Mouse (Mus musculus) CD8-positive naive resting alpha-beta T cell, adult 2 months (primary cell): ENCODE results near the gene Hspa1l.
"Not testable (repeated sequence)": the region's sequence is repeated elsewhere in the genome, so short reads cannot be mapped to it uniquely, and the experiment has no call there.

Experiments used
- DNase-seq, 2 experiments: peaks; one replicate each; pipeline ENCODE4 v3.0.0; 2022; ENCODE audit warnings: low read depth in 2 of 2, low spot score in 2 of 2

The Hspa1l gene

DNA sequence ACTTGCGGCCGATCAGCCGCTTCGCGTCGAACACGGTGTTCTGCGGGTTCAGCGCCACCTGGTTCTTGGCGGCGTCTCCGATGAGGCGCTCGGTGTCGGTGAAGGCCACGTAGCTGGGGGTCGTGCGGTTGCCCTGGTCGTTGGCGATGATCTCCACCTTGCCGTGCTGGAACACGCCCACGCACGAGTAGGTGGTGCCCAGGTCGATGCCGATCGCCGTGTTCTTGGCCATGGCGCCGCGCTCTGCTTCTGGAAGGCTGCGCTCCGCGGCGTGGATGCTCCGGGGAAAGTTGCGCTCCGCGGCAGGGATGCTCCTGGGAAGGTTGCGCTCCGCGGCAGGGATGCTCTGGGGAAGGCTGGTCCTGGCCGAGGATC is 822 bp upstream of the Hspa1l start:
- not testable (repeated sequence) for DNase-seq

DNA sequence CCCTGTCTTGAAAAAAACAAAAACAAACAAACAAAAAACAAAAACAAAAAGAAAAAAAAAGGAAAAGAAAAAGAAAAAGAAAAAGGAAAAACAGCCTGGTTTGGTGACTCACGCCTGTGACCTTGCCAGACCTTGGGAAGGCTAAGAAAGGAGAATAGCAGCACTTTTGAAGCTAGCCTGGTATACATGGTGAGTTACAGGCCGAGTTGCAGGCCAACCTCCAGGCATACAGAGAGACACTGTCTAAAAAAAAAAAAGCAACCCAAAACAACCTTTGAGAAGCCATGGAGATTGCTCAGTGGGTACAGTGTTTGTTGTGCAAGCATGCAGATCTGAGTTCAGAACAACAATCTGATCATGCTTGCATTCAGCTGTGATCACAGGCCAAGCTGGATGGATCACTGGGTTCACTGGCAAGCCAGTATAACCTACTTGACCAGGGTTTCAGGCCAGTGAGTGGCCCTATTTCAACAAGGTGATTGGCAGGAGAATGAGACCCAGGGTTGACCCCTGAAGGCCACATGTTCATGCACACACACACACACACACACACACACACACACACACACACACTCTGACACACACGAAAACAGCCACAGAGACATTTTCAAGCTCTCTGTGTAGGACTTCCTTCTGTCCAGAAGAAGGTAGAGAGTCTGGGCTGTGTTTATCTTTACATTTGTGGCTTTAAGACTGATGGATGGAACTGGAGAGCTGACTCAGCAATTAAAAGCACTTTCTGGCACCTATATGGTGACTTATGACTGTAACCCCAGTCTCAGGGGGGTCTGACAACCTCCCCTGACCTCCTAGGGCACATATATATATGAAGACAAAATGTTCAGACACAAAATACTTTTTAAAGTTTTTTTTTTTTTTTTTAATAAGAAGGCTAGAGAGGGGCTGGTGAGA is 3.3 kb downstream of the Hspa1l start:
- DNase-seq = no peak

DNA sequence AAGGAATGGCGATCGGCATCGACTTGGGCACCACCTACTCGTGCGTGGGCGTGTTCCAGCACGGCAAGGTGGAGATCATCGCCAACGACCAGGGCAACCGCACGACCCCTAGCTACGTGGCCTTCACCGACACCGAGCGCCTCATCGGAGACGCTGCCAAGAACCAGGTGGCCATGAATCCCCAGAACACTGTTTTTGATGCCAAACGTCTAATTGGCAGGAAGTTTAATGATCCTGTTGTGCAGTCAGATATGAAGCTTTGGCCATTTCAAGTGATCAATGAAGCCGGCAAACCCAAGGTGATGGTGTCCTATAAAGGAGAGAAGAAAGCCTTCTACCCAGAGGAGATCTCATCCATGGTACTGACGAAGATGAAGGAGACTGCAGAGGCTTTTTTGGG is 4.5 kb downstream of the Hspa1l start:
- DNase-seq = no peak

DNA sequence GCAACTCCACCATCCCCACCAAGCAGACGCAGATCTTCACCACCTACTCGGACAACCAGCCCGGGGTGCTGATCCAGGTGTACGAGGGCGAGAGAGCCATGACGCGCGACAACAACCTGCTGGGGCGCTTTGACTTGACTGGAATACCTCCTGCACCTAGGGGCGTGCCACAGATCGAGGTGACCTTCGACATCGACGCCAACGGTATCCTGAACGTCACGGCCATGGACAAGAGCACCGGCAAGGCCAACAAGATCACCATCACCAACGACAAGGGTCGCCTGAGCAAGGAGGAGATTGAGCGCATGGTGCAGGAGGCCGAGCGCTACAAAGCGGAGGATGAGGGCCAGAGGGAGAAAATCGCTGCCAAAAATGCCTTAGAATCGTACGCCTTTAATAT is 5.7 kb downstream of the Hspa1l start:
- no peak for DNase-seq

DNA sequence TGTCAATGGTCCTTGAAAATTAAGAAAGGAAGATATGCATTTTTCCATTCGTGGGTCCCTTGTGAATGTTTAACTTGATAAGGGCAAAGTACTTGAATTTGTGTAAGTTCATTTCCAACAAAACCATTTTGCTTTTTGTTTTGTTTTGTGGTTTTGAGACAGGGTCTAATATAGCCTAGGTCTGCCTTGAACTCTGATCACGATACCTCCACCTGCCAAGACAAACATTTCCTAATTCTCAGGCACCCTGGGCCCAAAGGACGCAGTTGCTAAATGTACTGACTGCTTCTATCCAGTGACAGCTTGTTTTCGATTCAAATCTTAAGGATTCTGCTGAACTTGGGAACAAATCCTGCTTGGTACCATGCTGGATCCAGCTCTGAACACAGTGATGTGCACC is 7.1 kb downstream of the Hspa1l start:
- no peak for DNase-seq

DNA sequence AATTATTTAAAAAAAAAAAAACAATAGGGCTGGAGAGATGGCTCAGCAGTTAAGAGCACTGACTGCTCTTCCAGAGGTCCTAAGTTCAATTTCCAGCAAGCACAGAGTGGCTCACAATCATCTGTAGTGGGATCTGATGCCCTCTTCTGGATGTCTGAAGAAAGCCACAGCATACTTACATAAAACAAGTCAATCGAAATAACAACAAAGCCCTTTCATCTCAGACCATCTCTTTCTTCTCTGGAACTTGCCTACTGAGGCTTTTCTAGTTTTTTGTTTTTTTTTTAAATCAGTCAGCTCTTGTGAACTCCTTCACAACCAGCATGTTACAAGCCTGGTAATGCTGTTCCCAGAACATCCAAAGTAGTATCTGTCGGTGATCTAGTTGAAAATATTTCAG is 8.2 kb downstream of the Hspa1l start:
- DNase-seq = peak; percentile 30 to 51

DNA sequence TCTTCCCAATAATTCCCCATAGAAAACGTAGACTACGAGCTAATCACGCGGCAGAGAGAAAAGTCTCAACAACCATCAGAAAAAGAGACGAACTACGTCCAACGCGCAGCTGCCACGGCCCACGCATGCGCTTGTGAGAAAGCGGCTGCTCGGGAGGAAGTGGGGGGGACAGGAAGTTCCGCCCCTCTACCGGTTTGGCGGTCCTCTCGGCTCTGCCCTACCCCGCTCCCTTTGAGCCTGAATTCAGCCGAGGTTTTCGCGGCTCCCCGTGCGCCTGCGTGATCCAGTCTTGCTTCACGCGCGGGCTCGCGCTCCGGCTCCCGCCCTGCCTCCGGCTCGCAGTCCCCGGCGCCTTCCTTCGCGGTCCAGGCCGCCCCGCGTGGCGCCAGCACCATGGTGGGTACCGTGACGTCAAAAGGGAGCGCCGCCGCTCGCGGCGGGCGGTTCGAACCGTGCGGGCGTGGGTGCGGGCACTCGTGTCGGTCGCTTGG is 9.2 kb downstream of the Hspa1l start, which contains the start of gene Lsm2:
Gene Lsm2, plus strand, starts transcription at position 173 of the 491 bp plus-strand sequence.
- DNase-seq = peak; percentile 87 to 89

DNA sequence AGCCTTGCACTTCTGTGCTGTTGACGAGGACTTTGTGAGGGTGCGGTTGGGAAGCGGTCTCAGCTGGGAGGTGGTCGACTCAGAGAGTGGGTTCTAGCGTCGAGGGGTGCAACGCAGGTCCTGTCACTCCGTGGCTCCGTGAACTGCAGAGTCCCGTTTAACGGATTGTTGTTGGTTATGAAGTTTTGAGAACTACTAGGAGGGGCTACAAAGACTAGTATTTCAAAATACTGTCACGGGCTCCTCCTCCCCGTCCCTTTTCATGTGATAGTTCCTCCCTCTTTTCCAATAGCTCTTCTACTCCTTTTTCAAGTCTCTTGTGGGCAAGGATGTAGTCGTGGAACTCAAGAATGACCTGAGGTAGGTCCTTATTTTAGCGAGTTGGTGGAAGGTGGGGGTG is 9.8 kb downstream of the Hspa1l start:
- DNase-seq = no peak

DNA sequence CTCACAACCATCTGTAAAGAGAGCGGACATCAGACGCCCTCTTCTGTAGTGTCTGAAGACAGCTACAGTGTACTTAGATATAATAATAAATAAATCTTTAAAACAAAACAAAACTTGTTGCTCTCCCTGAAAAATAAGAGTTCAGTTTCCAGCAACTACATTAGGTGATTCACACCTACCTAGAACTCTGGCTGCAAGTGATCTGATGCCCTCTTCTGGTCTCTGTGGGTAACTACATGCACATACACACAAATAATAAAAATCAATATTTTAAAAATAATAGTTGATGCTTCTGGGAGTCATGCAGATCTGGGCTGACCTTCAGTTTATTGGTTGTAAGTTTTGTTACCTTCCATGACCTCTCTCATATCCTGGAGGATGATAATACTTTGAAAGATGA is 11.7 kb downstream of the Hspa1l start:
- DNase-seq = peak in 1 of 2 experiments; percentile 37

DNA sequence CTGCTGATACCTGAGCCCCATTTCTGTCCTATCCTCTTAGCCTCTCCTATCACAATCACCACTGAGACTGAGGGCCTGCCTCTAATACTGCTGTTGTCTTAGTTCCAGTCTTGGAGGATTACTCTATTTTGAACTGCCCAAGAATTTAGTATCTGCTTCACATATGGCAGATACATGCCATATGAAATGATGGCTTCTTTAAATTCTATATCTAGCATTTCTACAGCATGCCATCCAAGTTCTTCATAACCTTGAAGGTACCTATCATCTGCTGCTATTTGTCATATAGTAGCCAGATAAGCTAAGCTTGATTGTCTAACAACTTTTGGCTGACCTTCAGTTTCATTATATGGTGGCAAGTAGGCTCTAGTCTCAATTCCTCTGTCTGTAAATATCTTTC is 22.2 kb downstream of the Hspa1l start:
- no peak for DNase-seq

DNA sequence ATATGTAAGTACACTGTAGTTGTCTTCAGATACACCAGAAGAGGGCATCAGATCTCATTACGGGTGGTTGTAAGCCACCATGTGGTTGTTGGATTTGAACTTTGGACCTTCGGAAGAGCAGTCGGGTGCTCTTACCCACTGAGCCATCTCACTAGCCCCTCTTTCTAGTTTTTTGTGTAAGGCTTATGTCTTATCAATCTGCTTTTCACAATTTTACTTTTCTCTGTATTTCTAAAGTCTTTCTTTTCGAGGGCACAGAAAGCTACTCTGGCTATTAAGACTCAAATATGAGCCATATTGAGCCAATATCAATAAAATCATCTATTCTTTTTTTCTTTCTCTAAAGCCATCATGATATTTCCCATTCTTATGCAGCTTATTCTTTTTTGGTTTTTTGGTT is 22.7 kb downstream of the Hspa1l start:
- not testable (repeated sequence) for DNase-seq

DNA sequence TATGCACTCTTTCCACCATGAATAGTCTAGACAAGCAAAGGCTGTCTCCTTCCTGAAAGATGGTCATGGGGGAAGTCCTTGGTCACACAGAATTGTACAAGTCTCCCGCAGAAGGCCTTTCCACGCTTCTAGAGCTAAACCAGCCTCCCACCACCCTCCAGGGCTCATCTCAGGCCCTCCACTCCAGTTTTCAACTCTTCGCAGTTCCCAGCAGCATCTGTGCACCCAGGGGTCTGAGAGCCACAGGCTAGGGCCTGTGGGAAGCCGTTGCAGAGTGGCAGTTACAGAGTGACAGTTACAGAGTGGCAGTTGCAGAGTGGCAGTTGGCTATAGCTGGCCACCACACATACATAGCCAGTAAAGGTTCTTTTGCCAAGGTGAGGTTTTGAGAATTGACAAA is 23.4 kb downstream of the Hspa1l start:
- DNase-seq = not testable (repeated sequence)

DNA sequence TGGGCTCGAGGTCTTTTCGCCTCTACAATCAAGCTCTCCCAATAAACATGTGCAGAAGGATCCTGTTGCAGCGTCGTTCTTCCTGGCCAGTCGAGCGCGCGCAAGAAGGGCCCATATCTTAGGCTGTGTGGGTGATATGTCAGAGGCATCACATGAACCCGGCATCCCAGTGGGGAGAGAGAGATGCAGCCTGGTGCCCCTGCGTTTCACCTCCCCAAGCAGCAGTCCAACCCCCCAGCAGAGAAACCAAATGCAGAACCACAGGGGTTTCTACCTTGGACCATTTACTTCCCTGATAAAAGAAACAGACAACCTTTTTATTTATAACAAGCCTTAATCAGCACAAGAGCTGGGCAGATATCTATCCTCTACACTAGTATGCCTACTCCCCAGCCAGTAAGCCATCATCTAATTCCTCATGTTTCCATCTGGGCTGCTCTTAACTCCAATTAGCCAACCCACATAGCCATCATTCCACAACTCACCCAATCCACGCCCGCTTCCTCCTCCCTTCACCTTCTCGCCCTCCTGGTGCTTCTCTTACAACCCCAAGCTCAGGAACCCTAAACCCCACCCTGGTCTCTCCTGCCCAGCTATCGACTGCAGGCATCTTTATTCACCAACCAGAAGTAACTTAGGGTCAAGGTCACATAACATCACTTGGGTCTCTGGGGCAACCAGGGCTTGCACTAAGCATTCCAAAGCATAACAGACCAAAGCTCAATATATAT is 24.1 kb downstream of the Hspa1l start:
- no peak for DNase-seq

DNA sequence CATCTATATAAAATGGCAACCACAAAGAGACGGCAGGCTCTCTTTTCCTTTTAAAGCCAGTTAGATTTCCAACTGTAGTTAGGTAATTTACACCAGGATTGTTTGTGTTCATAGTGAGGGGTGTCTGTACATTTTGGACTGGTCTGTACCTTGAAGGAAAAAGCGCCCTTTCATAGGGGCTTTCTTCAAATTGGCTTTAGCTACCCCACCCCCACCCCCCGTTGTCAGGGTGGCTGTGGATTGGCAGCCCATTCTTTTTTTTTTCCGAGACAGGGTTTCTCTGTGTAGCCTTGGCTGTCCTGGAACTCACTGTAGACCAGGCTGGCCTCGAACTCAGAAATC is 24.6 kb downstream of the Hspa1l start:
- DNase-seq = no peak

DNA sequence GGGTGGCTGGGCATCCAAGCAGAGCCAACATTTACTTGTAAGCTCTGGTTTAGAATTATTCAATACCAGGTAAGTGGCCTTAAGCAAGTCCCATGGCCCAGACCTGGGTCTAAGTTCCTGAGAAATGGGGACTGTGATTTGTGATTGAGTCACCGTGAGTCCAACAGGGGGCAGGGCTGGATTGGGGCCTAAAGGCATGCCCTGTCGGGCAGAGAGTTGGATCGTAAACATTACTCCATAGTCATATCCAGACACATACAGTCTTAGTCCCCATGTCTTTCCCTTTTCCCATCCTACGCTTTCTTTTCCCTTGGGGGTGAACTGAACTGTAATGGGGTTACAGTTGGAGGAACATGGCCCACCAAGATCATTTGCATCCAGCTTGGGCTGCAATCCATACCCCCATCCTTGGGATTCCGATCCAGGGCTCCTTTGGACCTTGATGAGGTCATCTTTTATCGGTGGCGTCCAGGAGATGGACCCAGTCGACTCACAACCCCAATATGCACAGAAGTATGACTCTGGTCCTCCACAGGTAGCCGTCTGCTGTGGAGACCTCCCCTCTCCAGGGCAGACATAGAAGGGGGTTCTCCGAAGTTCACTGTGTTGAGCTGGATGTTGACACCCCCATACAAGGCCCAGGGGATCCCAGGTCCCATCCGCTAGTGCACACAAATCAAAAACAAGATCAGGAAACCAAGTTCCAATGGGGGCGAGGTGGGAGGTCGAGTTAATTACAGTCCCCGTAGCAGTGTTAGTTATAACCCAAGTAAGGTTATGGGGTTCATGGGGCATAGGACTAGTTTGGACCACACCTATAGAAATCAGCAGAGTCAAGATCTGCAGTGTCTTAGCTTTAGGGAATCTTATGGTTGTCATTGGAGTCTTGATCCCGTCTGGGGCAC is 26.3 kb downstream of the Hspa1l start:
- no peak for DNase-seq

DNA sequence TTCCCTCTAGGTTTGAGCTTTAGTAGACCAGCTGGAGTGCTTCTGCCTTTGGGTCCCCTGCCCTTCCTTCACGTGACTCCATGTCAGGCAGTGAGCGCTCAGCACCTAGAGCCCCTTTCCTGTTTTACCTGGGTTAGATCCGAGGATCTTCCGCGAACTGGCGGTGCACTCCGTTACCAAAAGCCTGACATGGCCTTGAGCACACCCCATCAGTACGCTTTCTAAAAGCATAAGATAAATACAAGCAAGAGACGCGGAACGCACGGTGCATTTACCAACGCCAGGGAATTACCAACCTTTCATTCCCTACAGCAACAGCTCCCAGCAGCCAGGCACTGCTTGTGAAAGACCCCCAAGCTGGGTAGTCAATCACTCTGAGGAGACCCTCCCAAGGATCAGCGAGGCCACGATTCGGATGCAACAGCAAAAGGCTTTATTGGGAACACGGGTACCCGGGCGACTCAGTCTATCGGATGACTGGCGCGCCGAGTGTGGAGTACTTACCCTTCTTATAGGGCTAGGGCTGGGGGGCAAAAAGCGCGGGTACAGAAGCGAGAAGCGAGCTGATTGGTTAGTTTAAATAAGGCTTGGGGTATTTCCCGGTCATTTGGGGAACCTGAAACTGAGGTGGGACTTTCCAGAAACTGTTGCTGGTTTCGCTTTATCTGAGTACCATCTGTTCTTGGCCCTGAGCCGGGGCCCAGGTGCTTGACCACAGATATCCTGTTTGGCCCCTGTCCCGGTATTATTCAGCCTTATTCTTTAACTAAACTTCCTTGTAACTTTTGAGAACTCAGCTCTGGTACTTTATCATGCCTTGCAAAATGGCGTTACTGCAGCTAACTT is 27.6 kb downstream of the Hspa1l start:
- peak in 1 of 2 experiments; percentile 20 for DNase-seq

DNA sequence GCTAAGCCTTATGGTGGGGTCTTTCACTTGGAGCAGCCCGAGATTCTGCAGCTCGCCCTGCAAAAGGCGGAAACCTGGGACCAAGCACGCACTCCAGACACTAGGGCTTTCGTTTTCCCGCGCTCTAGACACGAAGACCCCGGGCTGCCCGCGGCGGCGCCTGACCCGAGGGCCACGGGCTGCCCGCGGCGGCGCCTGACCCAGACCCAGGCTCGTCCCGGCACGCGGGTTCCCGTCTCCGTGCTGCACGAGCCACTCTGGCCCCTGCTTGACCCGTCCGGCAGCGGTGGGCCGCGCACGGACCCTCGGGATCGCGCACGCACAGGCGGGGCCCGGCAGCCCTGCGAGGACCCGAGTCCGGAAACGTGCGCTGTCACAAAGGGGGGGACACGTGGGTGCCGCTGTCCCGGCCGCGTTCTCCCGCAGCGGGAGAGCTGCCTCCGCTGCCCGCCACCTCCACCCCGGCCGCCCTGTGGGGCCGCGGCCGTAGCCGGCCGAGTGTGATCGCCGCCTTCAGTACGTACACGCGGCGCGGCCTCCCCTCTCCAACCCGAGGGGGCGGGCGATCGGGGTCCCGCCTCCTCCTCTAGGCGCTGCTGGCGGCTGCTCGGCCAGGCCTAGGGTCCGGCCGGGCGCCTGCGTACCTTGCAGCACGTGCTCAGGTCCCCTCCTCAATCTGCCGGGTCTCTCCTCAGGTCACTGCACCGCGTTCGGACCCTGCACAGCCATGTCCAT is 28.4 kb downstream of the Hspa1l start, which contains the start of gene Vars:
Gene Vars, plus strand, starts transcription at position 271 of the 735 bp plus-strand sequence.
- DNase-seq = peak; percentile 79 to 86

DNA sequence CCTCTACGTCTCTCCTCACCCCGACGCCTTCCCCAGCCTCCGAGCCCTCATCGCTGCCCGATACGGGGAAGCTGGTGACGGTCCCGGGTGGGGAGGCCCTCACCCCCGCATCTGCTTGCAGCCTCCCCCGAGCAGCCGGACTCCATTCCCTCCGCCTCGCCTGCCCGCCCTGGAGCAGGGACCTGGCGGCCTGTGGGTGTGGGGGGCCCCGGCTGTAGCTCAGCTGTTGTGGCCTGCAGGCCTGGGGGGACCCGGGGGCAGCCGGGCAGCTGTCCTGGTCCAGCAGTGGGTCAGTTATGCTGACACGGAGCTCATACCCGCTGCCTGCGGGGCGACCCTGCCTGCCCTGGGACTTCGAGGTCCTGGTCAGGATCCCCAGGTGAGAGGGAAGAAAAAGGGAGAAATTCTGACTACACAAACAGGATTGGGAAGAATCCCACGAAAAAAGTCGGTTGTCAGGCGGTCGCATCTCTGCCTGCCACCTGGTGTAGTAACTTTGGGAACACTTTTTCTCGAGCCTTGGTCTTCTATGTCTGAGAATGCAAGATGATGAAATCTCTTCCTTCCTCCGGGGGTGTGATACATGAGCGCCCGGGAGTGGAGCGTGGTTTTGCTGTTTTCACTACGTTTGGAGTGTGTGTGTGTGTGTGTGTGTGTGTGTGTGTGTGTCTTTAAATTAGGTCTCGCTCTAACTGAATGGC is 29.1 kb downstream of the Hspa1l start:
- peak; percentile 26 to 43 for DNase-seq
